Mouse (Mus musculus) lung, postnatal 10 days (tissue): ENCODE results near the gene Mpnd.
"Not testable (repeated sequence)": the region's sequence is repeated elsewhere in the genome, so short reads cannot be mapped to it uniquely, and the experiment has no call there.

ENCODE experiments used
- DNase-seq: peaks from one replicate; pipeline ENCODE4 v3.0.0; 2021

Gene Mpnd

GRCm38 (mm10) chr17:56038583-56039261 is 33.2 kb downstream of the Mpnd start:
- peak; percentile 42 for DNase-seq

- no peak for DNase-seq
Measured at GRCm38 (mm10) chr17:56039345-56039744, 33.8 kb downstream of the Mpnd start.

GRCm38 (mm10) chr17:56040030-56040856 is 34.7 kb downstream of the Mpnd start, which contains the start of gene Chaf1a:
Chaf1a (plus strand) TSS chr17:56040439.
- peak; percentile 99 for DNase-seq

GRCm38 (mm10) chr17:56040857-56041163 is 35.3 kb downstream of the Mpnd start:
- DNase-seq, result no peak

- DNase-seq, result no peak
Measured at GRCm38 (mm10) chr17:56051369-56051768, 45.9 kb downstream of the Mpnd start.

- no peak for DNase-seq
Measured at GRCm38 (mm10) chr17:56054938-56055337, 49.4 kb downstream of the Mpnd start.

GRCm38 (mm10) chr17:56055945-56056678 is 50.6 kb downstream of the Mpnd start:
- no peak for DNase-seq

GRCm38 (mm10) chr17:56057381-56058120 is 52.0 kb downstream of the Mpnd start:
- no peak for DNase-seq

GRCm38 (mm10) chr17:56062081-56062480 is 56.6 kb downstream of the Mpnd start:
- DNase-seq, result no peak

GRCm38 (mm10) chr17:56065715-56066114 is 60.2 kb downstream of the Mpnd start:
- not testable (repeated sequence) for DNase-seq
